Mouse (Mus musculus) 3T3-L1 (cell line): ENCODE measurements around the gene Gal.

Source experiments
- DNase-seq: peaks from one replicate; pipeline ENCODE4 v3.0.0-alpha.2; 2015; ENCODE audit warnings: low read depth, low spot score

Gal gene

GRCm38 (mm10) chr19:3414268-3414733, at the start of gene Gal:
TSS of gene Gal (minus strand) at chr19:3414544.
- DNase-seq, result no peak

GRCm38 (mm10) chr19:3459986-3460385, 45.6 kb upstream of the Gal start:
- DNase-seq, result no peak

GRCm38 (mm10) chr19:3458331-3459099, 44.2 kb upstream of the Gal start:
- DNase-seq, result no peak

- DNase-seq, result no peak
These were observed 43.4 kb upstream of the Gal start for GRCm38 (mm10) chr19:3457700-3458099.

GRCm38 (mm10) chr19:3451649-3452048, 37.3 kb upstream of the Gal start:
- DNase-seq, result no peak

GRCm38 (mm10) chr19:3451170-3451569, 36.8 kb upstream of the Gal start:
- peak; percentile 84 for DNase-seq

GRCm38 (mm10) chr19:3450714-3451113, 36.4 kb upstream of the Gal start:
- no peak for DNase-seq

GRCm38 (mm10) chr19:3449248-3449647, 34.9 kb upstream of the Gal start:
- peak; percentile 20 for DNase-seq

GRCm38 (mm10) chr19:3447348-3447747, 33.0 kb upstream of the Gal start:
- no peak for DNase-seq

GRCm38 (mm10) chr19:3441092-3441491, 26.7 kb upstream of the Gal start:
- no peak for DNase-seq

- no peak for DNase-seq
These were observed 26.3 kb upstream of the Gal start for GRCm38 (mm10) chr19:3440667-3441066.

- DNase-seq, result peak; percentile 44
These were observed 23.6 kb upstream of the Gal start for GRCm38 (mm10) chr19:3437980-3438379.

GRCm38 (mm10) chr19:3436840-3437239, 22.5 kb upstream of the Gal start:
- peak; percentile 49 for DNase-seq

GRCm38 (mm10) chr19:3435824-3436223, 21.5 kb upstream of the Gal start:
- no peak for DNase-seq

- DNase-seq, result no peak
These were observed 20.3 kb upstream of the Gal start for GRCm38 (mm10) chr19:3434641-3435040.

- DNase-seq, result no peak
These were observed 19.8 kb upstream of the Gal start for GRCm38 (mm10) chr19:3434124-3434523.

GRCm38 (mm10) chr19:3431969-3432368, 17.6 kb upstream of the Gal start:
- DNase-seq, result no peak

- DNase-seq, result no peak
These were observed 16.7 kb upstream of the Gal start for GRCm38 (mm10) chr19:3431066-3431465.

GRCm38 (mm10) chr19:3429156-3429816, 14.9 kb upstream of the Gal start:
- no peak for DNase-seq

GRCm38 (mm10) chr19:3428057-3428830, 13.9 kb upstream of the Gal start:
- DNase-seq, result no peak

- no peak for DNase-seq
These were observed 9.9 kb upstream of the Gal start for GRCm38 (mm10) chr19:3424214-3424613.

- DNase-seq, result no peak
These were observed 8.6 kb upstream of the Gal start for GRCm38 (mm10) chr19:3422981-3423380.
